Mouse (Mus musculus): Measurements from ENCODE around the gene Batf3. TPM values are rescaled to one million over a fixed set of nuclear protein-coding genes. Genes with fewer than 3 reads are reported as not detected.

The Batf3 gene
- total and polyA plus RNA-seq, 3 experiments, result 42.5 to 50.4 (median 44.7) TPM

- Histone ChIP-seq H3K9me3 (replicated peaks; ENCODE audit: low read length) (no peaks in the 10 kb centered on the region), H3K27me3 (replicated peaks) (no peaks in the 10 kb centered on the region), H3K27ac (ENCODE audit: insufficient read depth, low read depth) (no peak overlapping the region), H3K36me3 (replicated peaks in 1 of 2; ENCODE audit: control insufficient read depth in 1 of 2, insufficient read depth in 1 of 2, low read length in 1 of 2) (peaks cover 0 to 2% of the 10 kb centered on the region in 2 experiments), H3K4me3 (replicated peaks in 1 of 3; ENCODE audit: low read depth in 2 of 3, low read length in 2 of 3, poor library complexity in 1 of 3) (no peak overlapping the region), H3K4me2 (ENCODE audit: insufficient read depth, low read depth, poor library complexity, severe bottlenecking) (no peak overlapping the region), H3K79me2 (replicated peaks; ENCODE audit: control insufficient read depth, extremely low read depth, insufficient read depth, poor library complexity, severe bottlenecking) (no peaks in the 10 kb centered on the region), H3K9ac (ENCODE audit: insufficient read depth, low read depth) (no peak overlapping the region), H3K4me1 (ENCODE audit: control insufficient read depth in 1 of 2, insufficient read depth in 2 of 2) (peaks cover 30 to 79% of the 10 kb centered on the region in 2 experiments)
- DNase-seq (ENCODE audit: extremely low read depth), result no peak
- in situ Hi-C loops (cut with MboI; ENCODE audit: low pct_ligation_motif_present, low pct_unique_long_range_greater_than_20kb, low sequenced_read_pairs) (loop anchor here (5.0 kb wide), 1 partner anchor 147 kb away; no protein-coding TSS in a partner anchor), dilution Hi-C loops (cut with MboI; ENCODE audit: extremely low pct_ligation_motif_present, extremely low pct_unique_long_range_greater_than_20kb, low sequenced_read_pairs) (no loop called here)
- no peak for TF ChIP-seq SMC3 (IDR thresholded peaks at IDR 0.05; ENCODE audit: low read depth, low read length)
- TF ChIP-seq RAD21 (IDR thresholded peaks at IDR 0.05; ENCODE audit: low read depth, low read length), result no peak
- no peak for TF ChIP-seq TBP (conservative IDR thresholded peaks at IDR 0.05; ENCODE audit: low read depth, low read length)
- TF ChIP-seq MYC (IDR thresholded peaks at IDR 0.05; ENCODE audit: low read depth, low read length), result no peak
- no peak for TF ChIP-seq USF1 (IDR thresholded peaks at IDR 0.05; ENCODE audit: low read depth, low read length)
- no peak for TF ChIP-seq HCFC1 (IDR thresholded peaks at IDR 0.05; ENCODE audit: low read depth, low read length)
- TF ChIP-seq ZMIZ1 (IDR thresholded peaks at IDR 0.05; ENCODE audit: low read depth, low read length), result no peak
- no peak for TF ChIP-seq ZKSCAN1 (IDR thresholded peaks at IDR 0.05; ENCODE audit: borderline replicate concordance, low read depth, low read length)
- TF ChIP-seq SIN3A (IDR thresholded peaks at IDR 0.05; ENCODE audit: low read length), result no peak
- no peak for TF ChIP-seq CHD2 (IDR thresholded peaks at IDR 0.05; ENCODE audit: low read length)
- no peak for TF ChIP-seq POLR2A (IDR thresholded peaks at IDR 0.05; ENCODE audit: low read depth, low read length)
- no peak for TF ChIP-seq EP300 (IDR thresholded peaks at IDR 0.05; ENCODE audit: low read length)
- no peak for TF ChIP-seq GABPA (IDR thresholded peaks at IDR 0.05; ENCODE audit: insufficient replicate concordance, low read depth, low read length)
- no peak for TF ChIP-seq MAFK (IDR thresholded peaks at IDR 0.05; ENCODE audit: insufficient replicate concordance, low read length)
- no peak for TF ChIP-seq IRF4 (IDR thresholded peaks at IDR 0.05; ENCODE audit: low read depth, low read length)
Measured at GRCm38 (mm10) chr1:191089355-191089754, 8.3 kb upstream of the Batf3 start.

- Histone ChIP-seq H3K27me3 (replicated peaks) (no peaks in the 10 kb centered on the region), H3K79me2 (replicated peaks; ENCODE audit: control insufficient read depth, extremely low read depth, insufficient read depth, poor library complexity, severe bottlenecking) (no peaks in the 10 kb centered on the region), H3K4me2 (ENCODE audit: insufficient read depth, low read depth, poor library complexity, severe bottlenecking) (no peak overlapping the region), H3K4me3 (replicated peaks in 1 of 3; ENCODE audit: low read depth in 2 of 3, low read length in 2 of 3, poor library complexity in 1 of 3) (no peak overlapping the region), H3K9me3 (replicated peaks; ENCODE audit: low read length) (no peaks in the 10 kb centered on the region), H3K27ac (ENCODE audit: insufficient read depth, low read depth) (no peak overlapping the region), H3K36me3 (replicated peaks in 1 of 2; ENCODE audit: control insufficient read depth in 1 of 2, insufficient read depth in 1 of 2, low read length in 1 of 2) (no peaks in the 10 kb centered on the region), H3K4me1 (ENCODE audit: control insufficient read depth in 1 of 2, insufficient read depth in 2 of 2) (peaks cover 23 to 79% of the 10 kb centered on the region in 2 experiments), H3K9ac (ENCODE audit: insufficient read depth, low read depth) (no peak overlapping the region)
- dilution Hi-C loops (cut with MboI; ENCODE audit: extremely low pct_ligation_motif_present, extremely low pct_unique_long_range_greater_than_20kb, low sequenced_read_pairs), result no loop called here
- in situ Hi-C loops (cut with MboI; ENCODE audit: low pct_ligation_motif_present, low pct_unique_long_range_greater_than_20kb, low sequenced_read_pairs), result loop anchor here (5.0 to 10.0 kb wide), 3 partner anchors 35 to 190 kb away; no protein-coding TSS in a partner anchor
- DNase-seq (ENCODE audit: extremely low read depth), result no peak
- TF ChIP-seq IRF4 (IDR thresholded peaks at IDR 0.05; ENCODE audit: low read depth, low read length) (no peak), CTCF (conservative IDR thresholded peaks at IDR 0.05 in 1 of 2, IDR thresholded peaks at IDR 0.05 in 1 of 2; ENCODE audit: low read depth in 2 of 2, low read length in 2 of 2) (no peak), ZKSCAN1 (IDR thresholded peaks at IDR 0.05; ENCODE audit: borderline replicate concordance, low read depth, low read length) (no peak)
Measured at GRCm38 (mm10) chr1:191092050-191092449, 5.6 kb upstream of the Batf3 start.
